Mouse (Mus musculus): ENCODE measurements at regions not wholly inside any gene's neighbourhood (a gene's known extent, or its start where the extent isn't known, plus 50 kb on each side); places are given as distances from the start of the nearest gene placed in this dataset.

- 44% methylated on average over 2 of the region's 2 CpGs for WGBS
- no peak overlapping the region for H3K4me3 ChIP-seq (replicated peaks; ENCODE audit: low read depth, low read length)
- H3K36me3 ChIP-seq (ENCODE audit: control insufficient read depth, insufficient read depth, low read length) = no peaks in the 10 kb centered on the region
- no peak overlapping the region for H3K4me2 ChIP-seq (ENCODE audit: low read length)
- no peak; the same call in 1 of the 2 replicates for ATAC-seq (ENCODE audit: low FRiP score, low TSS enrichment)
- no peaks in the 10 kb centered on the region for H3K4me1 ChIP-seq (ENCODE audit: control insufficient read depth, insufficient read depth, low read length)
- no peaks in the 10 kb centered on the region for H3K27me3 ChIP-seq (ENCODE audit: control insufficient read depth, insufficient read depth, low read length)
- H3K27ac ChIP-seq (replicated peaks; ENCODE audit: low read depth, low read length) = no peak overlapping the region
- H3K9me3 ChIP-seq (ENCODE audit: control insufficient read depth, low read length) = no peaks in the 10 kb centered on the region
- H3K9ac ChIP-seq (replicated peaks; ENCODE audit: low read length) = no peak overlapping the region
- DNase-seq = peak; percentile 85
Measured at GRCm38 (mm10) chr6:8831204-8831603, 52.9 kb upstream of the Ica1 start.

DNA sequence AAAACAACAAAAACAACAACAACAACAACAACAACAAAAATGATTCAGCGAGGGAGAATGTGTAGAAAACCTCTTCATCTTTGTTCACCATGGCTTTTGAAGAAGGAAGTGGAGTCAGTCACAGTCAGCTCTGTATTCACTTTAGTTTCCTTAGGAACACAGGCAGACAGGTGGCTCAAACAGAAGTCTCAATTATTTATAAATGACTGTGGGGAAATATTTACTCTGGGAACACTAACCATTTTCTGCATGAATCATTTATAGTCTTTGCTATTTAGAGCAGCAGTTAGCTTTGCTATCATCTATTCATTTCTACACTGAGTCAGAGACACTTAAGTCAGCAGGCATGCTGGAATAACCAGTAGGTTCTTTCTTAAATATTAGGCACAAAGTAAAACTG, 54.6 kb upstream of the Ica1 start:
- no peaks in the 10 kb centered on the region for H3K9me3 ChIP-seq (ENCODE audit: control insufficient read depth, low read length)
- H3K4me3 ChIP-seq (replicated peaks; ENCODE audit: low read depth, low read length) = no peak overlapping the region
- H3K36me3 ChIP-seq (ENCODE audit: control insufficient read depth, insufficient read depth, low read length) = no peaks in the 10 kb centered on the region
- H3K27ac ChIP-seq (replicated peaks; ENCODE audit: low read depth, low read length) = no peak overlapping the region
- DNase-seq = no peak
- no peaks in the 10 kb centered on the region for H3K27me3 ChIP-seq (ENCODE audit: control insufficient read depth, insufficient read depth, low read length)
- H3K4me2 ChIP-seq (ENCODE audit: low read length) = no peak overlapping the region
- H3K9ac ChIP-seq (replicated peaks; ENCODE audit: low read length) = no peak overlapping the region
- WGBS = 75% methylated on average over 1 of the region's 1 CpGs
- H3K4me1 ChIP-seq (ENCODE audit: control insufficient read depth, insufficient read depth, low read length) = no peaks in the 10 kb centered on the region
- no peak for ATAC-seq (ENCODE audit: low FRiP score, low TSS enrichment)

DNA sequence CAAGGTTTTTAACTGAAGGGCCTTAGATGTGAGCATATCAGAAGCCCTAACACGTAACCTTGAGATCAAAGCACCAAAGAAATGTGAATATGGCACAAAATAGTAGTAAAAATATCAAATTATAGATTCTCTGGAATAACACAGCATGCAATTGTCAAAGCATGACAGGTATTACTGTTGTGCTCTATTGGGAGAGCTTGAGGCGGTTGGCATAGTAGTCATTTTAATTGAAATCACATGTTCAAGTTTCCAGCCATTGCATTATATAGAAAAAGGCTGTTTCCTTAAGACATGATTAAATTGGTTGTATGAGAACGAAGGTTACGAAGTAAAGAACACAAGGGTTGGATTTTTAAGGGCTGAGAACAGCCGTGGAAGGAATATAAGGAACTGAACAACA, 75.4 kb upstream of the Ica1 start:
- 85% methylated on average over 5 of the region's 5 CpGs for WGBS
- H3K9ac ChIP-seq (replicated peaks; ENCODE audit: low read length) = no peak overlapping the region
- DNase-seq (no peak), ATAC-seq (ENCODE audit: low FRiP score, low TSS enrichment) (no peak)
- H3K9me3 ChIP-seq (ENCODE audit: control insufficient read depth, low read length) = no peaks in the 10 kb centered on the region
- no peaks in the 10 kb centered on the region for H3K4me1 ChIP-seq (ENCODE audit: control insufficient read depth, insufficient read depth, low read length)
- H3K4me3 ChIP-seq (replicated peaks; ENCODE audit: low read depth, low read length) = no peak overlapping the region
- H3K27me3 ChIP-seq (ENCODE audit: control insufficient read depth, insufficient read depth, low read length) = no peaks in the 10 kb centered on the region
- no peaks in the 10 kb centered on the region for H3K36me3 ChIP-seq (ENCODE audit: control insufficient read depth, insufficient read depth, low read length)
- no peak overlapping the region for H3K4me2 ChIP-seq (ENCODE audit: low read length)
- no peak overlapping the region for H3K27ac ChIP-seq (replicated peaks; ENCODE audit: low read depth, low read length)

DNA sequence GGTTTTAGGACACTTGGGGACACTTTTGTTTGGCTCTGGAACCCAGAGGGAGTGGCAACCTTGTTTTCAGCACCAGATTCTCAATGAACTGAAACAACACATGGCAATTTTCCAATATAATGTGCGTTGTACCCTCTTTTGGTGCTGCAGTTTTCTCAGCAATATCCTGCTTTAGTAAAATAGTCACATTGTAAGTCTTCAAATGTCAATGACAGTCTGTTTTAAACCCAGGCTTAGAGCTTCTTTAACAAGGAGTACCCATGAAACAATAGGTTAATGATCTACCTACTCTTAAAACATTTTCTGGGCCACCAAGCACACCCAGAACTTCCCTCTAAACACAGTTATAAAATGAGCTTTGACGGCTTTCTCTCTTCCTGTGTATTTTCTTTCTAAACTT, 82.3 kb upstream of the Ica1 start:
- Histone ChIP-seq H3K4me1 (ENCODE audit: control insufficient read depth, insufficient read depth, low read length) (no peaks in the 10 kb centered on the region), H3K9me3 (ENCODE audit: control insufficient read depth, low read length) (no peaks in the 10 kb centered on the region), H3K27me3 (ENCODE audit: control insufficient read depth, insufficient read depth, low read length) (no peaks in the 10 kb centered on the region), H3K9ac (replicated peaks; ENCODE audit: low read length) (no peak overlapping the region), H3K27ac (replicated peaks; ENCODE audit: low read depth, low read length) (no peak overlapping the region), H3K36me3 (ENCODE audit: control insufficient read depth, insufficient read depth, low read length) (no peaks in the 10 kb centered on the region), H3K4me2 (ENCODE audit: low read length) (no peak overlapping the region), H3K4me3 (replicated peaks; ENCODE audit: low read depth, low read length) (no peak overlapping the region)
- ATAC-seq (ENCODE audit: low FRiP score, low TSS enrichment) (no peak), DNase-seq (no peak)
- WGBS = 92% methylated on average over 2 of the region's 2 CpGs

DNA sequence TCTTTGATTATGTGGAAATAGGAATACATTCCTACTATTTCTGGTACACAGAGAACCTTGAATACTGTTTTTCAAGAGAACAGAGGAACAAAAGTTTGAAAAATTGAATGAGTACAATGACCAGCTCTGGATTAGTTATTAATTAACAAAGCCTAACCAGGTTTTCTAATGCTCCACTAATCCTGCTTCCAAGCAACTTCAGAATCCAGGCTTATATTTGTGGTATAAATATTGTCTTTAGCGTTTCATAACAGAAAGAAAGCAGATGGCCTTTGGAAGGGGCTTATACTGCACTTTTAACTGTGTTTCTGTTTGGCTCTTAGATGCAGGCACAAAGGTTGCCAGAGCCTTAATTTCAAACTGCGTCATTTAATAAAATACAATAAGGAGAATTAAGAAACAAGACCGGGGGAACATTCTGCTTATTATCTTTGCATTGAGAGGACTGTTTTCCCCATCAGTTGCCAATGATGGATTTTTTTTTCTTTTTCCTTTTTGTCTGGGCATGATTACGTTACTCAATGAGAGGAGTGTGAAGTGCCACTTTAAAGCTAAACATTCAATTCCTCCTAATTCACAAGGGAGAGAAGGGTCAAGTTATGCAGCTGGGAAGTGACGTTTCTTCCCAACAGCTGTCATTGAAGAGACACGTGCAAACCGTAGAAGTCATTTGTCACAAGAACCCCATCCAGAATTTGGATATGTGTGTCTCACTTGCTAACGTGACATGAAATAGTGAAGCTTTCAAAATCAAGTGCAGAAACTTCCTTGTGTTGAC, 84.2 kb upstream of the Nxph1 start:
- Histone ChIP-seq H3K27ac (replicated peaks; ENCODE audit: low read depth, low read length) (no peak overlapping the region), H3K36me3 (ENCODE audit: control insufficient read depth, insufficient read depth, low read length) (no peaks in the 10 kb centered on the region), H3K4me1 (ENCODE audit: control insufficient read depth, insufficient read depth, low read length) (no peaks in the 10 kb centered on the region), H3K27me3 (ENCODE audit: control insufficient read depth, insufficient read depth, low read length) (no peaks in the 10 kb centered on the region), H3K9me3 (ENCODE audit: control insufficient read depth, low read length) (no peaks in the 10 kb centered on the region), H3K9ac (replicated peaks; ENCODE audit: low read length) (no peak overlapping the region), H3K4me2 (ENCODE audit: low read length) (no peak overlapping the region), H3K4me3 (replicated peaks; ENCODE audit: low read depth, low read length) (no peak overlapping the region)
- WGBS = 65% methylated on average over 8 of the region's 8 CpGs
- DNase-seq (no peak), ATAC-seq (ENCODE audit: low FRiP score, low TSS enrichment) (no peak)

DNA sequence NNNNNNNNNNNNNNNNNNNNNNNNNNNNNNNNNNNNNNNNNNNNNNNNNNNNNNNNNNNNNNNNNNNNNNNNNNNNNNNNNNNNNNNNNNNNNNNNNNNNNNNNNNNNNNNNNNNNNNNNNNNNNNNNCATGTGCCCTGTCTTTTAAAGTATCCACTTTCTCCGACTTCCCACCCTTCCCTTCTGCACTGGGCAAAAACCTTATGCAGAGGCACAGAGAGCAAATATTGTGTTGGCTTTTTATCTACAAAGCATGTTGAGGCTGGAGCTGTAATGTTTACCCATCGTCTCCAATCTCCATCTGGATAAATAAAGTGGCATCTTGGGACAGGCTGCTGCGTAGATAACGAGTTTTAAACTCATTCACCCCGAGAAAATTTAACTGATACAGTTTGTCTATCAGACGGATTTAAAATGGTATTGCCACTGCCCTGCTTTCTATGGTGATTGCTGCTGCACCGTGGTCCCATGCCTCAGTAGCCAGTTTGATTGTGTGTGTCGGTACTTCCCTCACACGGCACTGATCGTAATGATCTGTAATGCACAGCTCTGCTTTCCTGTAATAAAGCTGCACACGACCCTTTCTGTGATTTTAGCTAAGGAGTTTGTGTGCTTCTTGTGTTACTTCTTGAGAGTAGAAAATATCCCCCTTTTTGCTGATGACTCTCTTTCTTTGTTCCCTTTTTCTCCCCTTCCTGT, 70.7 kb upstream of the Nxph1 start:
- no peak overlapping the region for H3K27ac ChIP-seq (replicated peaks; ENCODE audit: low read depth, low read length)
- no peak for ATAC-seq (ENCODE audit: low FRiP score, low TSS enrichment)
- no peaks in the 10 kb centered on the region for H3K9me3 ChIP-seq (ENCODE audit: control insufficient read depth, low read length)
- no peaks in the 10 kb centered on the region for H3K4me1 ChIP-seq (ENCODE audit: control insufficient read depth, insufficient read depth, low read length)
- H3K36me3 ChIP-seq (ENCODE audit: control insufficient read depth, insufficient read depth, low read length) = no peaks in the 10 kb centered on the region
- 47% methylated on average over 11 of the region's 11 CpGs for WGBS
- no peaks in the 10 kb centered on the region for H3K27me3 ChIP-seq (ENCODE audit: control insufficient read depth, insufficient read depth, low read length)
- no peak overlapping the region for H3K4me3 ChIP-seq (replicated peaks; ENCODE audit: low read depth, low read length)
- H3K9ac ChIP-seq (replicated peaks; ENCODE audit: low read length) = no peak overlapping the region
- peak; percentile 31 for DNase-seq
- no peak overlapping the region for H3K4me2 ChIP-seq (ENCODE audit: low read length)

DNA sequence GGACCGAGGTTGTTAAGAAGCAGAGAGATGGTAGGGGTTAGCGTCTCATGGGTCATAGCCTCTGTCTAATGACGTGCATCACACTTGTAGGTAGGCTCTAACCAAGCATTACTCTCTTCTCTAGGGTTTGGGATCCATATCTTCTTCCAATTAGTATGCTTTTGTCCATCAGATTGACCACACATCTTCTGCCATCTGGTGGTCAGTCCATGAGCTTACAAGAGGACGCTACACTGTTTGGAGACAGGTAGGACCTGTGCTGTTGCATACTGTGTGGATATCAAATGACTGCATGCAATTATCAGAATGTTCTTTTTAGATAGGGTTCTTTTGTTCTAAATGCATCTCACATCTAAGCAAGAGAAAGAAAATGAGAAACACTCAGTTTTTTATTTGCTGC, 54.6 kb upstream of the Nxph1 start:
- Histone ChIP-seq H3K27ac (replicated peaks; ENCODE audit: low read depth, low read length) (no peak overlapping the region), H3K4me2 (ENCODE audit: low read length) (no peak overlapping the region), H3K4me1 (ENCODE audit: control insufficient read depth, insufficient read depth, low read length) (peaks cover 6% of the 10 kb centered on the region; the same call in 1 of the 2 replicates), H3K4me3 (replicated peaks; ENCODE audit: low read depth, low read length) (no peak overlapping the region), H3K27me3 (ENCODE audit: control insufficient read depth, insufficient read depth, low read length) (no peaks in the 10 kb centered on the region), H3K36me3 (ENCODE audit: control insufficient read depth, insufficient read depth, low read length) (no peaks in the 10 kb centered on the region), H3K9ac (replicated peaks; ENCODE audit: low read length) (no peak overlapping the region), H3K9me3 (ENCODE audit: control insufficient read depth, low read length) (no peaks in the 10 kb centered on the region)
- WGBS = 77% methylated on average over 4 of the region's 4 CpGs
- ATAC-seq (ENCODE audit: low FRiP score, low TSS enrichment) (no peak), DNase-seq (no peak)

DNA sequence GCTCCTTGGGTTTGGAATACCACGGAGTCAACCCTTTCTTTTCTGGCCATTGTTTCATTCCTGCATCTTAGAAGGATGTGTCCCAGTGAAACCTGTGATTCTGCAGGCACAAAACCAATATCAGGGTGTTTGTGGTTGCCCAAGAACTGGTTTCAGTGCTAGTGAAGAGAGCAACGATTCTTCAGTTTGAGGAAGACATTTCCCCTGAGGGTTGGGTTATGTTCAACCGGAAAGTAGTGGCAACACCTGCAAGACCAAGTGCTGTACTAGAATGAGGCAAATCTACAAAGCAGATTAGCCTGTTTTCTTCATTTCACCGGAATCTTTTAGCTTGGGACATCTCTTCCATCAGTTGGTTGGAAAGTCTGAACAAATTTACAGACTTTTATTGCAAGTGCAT, 52.1 kb upstream of the Nxph1 start:
- 79% methylated on average over 4 of the region's 4 CpGs for WGBS
- ATAC-seq (ENCODE audit: low FRiP score, low TSS enrichment) = no peak
- Histone ChIP-seq H3K9ac (replicated peaks; ENCODE audit: low read length) (no peak overlapping the region), H3K27me3 (ENCODE audit: control insufficient read depth, insufficient read depth, low read length) (no peaks in the 10 kb centered on the region), H3K4me3 (replicated peaks; ENCODE audit: low read depth, low read length) (no peak overlapping the region), H3K4me1 (ENCODE audit: control insufficient read depth, insufficient read depth, low read length) (peaks cover 14% of the 10 kb centered on the region; the same call in 1 of the 2 replicates), H3K27ac (replicated peaks; ENCODE audit: low read depth, low read length) (no peak overlapping the region), H3K9me3 (ENCODE audit: control insufficient read depth, low read length) (no peaks in the 10 kb centered on the region), H3K36me3 (ENCODE audit: control insufficient read depth, insufficient read depth, low read length) (no peaks in the 10 kb centered on the region), H3K4me2 (ENCODE audit: low read length) (no peak overlapping the region)
- no peak for DNase-seq

- H3K36me3 ChIP-seq (ENCODE audit: control insufficient read depth, insufficient read depth, low read length) = no peaks in the 10 kb centered on the region
- H3K27me3 ChIP-seq (ENCODE audit: control insufficient read depth, insufficient read depth, low read length) = no peaks in the 10 kb centered on the region
- no peak overlapping the region for H3K4me2 ChIP-seq (ENCODE audit: low read length)
- H3K4me3 ChIP-seq (replicated peaks; ENCODE audit: low read depth, low read length) = no peak overlapping the region
- no peaks in the 10 kb centered on the region for H3K9me3 ChIP-seq (ENCODE audit: control insufficient read depth, low read length)
- peaks cover 14% of the 10 kb centered on the region; the same call in 1 of the 2 replicates for H3K4me1 ChIP-seq (ENCODE audit: control insufficient read depth, insufficient read depth, low read length)
- H3K27ac ChIP-seq (replicated peaks; ENCODE audit: low read depth, low read length) = peak overlapping the region; percentile 49
- 18% methylated on average over 5 of the region's 5 CpGs for WGBS
- no peak for DNase-seq
- H3K9ac ChIP-seq (replicated peaks; ENCODE audit: low read length) = no peak overlapping the region
- peak; percentile 61 for ATAC-seq (ENCODE audit: low FRiP score, low TSS enrichment)
Measured at GRCm38 (mm10) chr6:8896822-8897221, 51.4 kb upstream of the Nxph1 start.
